Mouse (Mus musculus) left cerebral cortex, adult 18-20 months (tissue): ENCODE results near the gene Trim46. TPM values are rescaled to one million over a fixed set of nuclear protein-coding genes. Genes with fewer than 3 reads are reported as not detected.

Experiments used
- DNase-seq, 2 experiments: peaks; one replicate each; pipeline ENCODE4 v3.0.0; 2021 to 2022; ENCODE audit warnings: low spot score in 2 of 2, mixed read lengths in 1 of 2
- total RNA-seq, 2 experiments: library from RNA; stranded (reverse); gene quantifications; 2 replicates each; pipeline ENCODE4 v1.2.3; 2021

Trim46 gene
- total RNA-seq, 2 experiments from 2014 or later = 76.1 to 77.1 TPM

- DNase-seq = no peak
Observed at GRCm38 (mm10) chr3:89276061-89276460, 30.0 kb upstream of the Trim46 start.

- DNase-seq = no peak
Observed at GRCm38 (mm10) chr3:89271760-89272159, 25.7 kb upstream of the Trim46 start.

DNA sequence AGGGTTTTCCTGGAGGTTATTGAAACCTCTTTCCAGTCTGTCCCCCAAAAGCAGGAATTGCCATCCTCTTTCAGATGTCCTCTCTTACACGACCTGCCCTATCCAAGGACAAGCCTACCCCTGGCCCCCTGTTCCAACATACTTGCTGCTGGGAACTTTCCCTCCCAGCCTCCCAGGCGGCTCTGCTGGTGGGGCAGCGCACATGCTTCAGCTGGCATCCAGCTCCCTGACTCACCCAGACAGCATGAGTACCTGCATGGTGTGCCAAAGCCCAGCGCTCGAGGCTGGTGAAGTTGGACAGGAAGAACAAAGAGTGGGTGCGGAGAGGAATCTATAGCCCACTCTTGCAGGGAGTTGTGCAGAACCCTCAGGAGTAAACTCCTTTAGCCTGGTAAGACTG lies 24.8 kb upstream of the Trim46 start:
- DNase-seq = peak; percentile 75 to 77

DNA sequence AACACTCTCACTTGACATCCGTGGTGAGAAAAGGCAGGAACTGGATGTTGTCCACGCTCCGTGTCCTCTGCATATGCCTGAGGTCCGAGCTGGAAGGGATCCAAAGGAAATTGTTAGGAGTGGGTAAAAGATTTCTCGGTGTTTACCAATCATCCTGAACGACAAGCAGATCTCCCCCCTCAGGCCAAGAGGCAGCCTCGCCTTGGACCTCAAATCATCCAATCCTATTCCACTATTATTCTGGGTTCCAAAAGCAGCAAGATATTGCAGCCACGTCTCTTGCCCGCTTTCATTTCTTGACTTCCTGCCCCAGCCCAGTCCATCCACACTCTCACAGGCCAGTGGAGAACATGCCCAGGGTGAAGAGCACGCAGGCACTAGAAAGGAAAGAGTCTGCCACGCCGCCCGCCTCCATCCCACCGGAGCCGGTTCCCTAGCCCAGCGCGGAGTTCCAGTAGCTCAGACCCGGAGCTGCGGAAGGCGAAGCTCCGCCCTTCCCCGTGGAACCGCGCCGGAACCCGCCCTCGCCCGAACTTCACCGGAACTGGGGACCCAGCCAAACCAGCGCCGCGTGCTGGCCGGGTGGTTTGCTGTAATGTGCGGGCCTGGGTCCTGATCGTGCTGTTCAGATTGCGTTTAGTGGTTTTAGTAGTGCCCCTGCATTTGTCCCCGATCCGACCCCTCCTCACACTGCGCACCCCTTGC lies 24.1 kb upstream of the Trim46 start, which contains the start of gene Slc50a1:
Gene Slc50a1, minus strand, starts transcription at position 520 of the 705 bp plus-strand sequence.
- DNase-seq = peak; percentile 87 to 90

DNA sequence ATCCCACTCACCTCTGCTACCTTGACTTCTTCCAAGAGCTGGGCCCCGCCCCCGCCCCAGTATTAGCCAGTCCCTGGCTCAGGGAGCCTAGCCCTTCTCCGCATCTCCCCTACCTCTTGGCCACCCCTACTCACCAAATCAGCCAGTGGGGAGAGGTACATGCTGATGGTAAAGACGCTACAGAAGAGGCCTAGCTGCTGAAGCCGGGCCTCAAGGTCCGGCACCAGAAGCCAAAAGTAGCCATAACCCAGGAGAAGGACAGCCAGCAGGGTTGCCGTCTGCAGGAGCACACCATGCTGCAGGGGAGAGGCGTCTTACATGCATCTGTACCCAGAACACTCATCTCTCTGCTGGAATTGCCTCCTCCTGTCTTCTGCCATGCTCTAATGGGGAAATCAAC lies 22.8 kb upstream of the Trim46 start:
- DNase-seq = no peak

GRCm38 (mm10) chr3:89266439-89266893 lies 20.4 kb upstream of the Trim46 start:
- DNase-seq = peak; percentile 71 to 84

- no peak for DNase-seq
Observed at GRCm38 (mm10) chr3:89262417-89262816, 16.3 kb upstream of the Trim46 start.

GRCm38 (mm10) chr3:89260211-89260610 lies 14.1 kb upstream of the Trim46 start:
- no peak for DNase-seq

DNA sequence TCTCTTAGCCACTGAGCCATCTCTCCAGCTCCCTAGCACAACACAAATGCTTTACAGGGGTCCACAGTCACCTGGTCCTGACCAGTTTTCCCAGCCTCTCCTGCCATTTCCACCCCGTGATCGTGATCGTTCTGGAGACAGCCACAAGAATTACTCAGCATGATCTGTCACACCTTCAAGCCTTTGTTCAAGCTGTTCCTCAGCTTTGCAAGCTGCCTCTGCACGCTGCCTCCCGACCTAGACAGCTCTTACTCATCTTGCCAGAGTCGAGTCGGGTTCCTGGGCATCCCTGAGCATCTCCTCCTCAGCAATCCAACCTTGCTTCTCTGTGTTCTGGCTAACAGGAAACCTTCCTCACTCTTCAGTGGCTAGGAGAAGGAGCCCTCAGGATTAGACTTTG lies 13.0 kb upstream of the Trim46 start, which contains the start of gene Dpm3:
Gene Dpm3, plus strand, starts transcription at position 283 of the 400 bp plus-strand sequence.
- no peak for DNase-seq

DNA sequence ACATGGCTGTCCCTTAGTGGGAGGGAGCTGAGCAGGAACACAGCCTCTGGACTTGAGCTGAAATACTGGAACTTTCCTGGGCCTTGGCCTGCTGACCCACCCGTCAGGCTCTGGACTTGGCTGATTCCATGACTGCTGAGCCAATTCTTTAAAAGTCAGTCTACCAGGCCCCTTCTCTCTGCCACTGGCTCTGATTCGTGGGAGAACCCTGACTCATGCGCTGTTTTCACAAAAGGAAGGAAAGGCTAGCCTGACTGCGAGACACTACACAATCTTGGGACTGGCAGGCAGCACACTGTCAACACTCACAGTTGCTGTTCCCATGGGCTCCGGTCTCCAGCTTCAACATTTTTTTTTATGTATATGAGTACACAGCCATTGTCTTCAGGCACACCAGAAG lies 10.1 kb upstream of the Trim46 start:
- no peak for DNase-seq

DNA sequence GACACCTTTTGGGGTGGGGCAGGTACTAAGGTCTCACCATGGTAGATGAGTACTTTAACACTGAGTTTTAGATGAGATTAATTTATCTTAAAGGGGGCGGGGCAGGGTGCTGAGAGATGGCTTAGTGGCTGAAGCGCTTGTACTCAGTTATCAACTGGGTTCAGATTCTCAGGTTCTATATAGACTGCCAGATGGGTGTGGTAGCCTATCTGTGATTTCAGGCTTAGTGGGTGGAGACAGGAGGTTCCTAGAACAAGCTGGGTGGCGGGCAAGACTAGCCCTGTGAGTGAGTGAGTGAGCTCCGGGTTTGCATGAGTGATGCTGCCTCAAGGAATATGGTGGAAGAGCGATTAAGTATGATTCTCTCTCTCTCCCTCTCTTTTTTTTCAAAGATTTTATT lies 8.9 kb upstream of the Trim46 start:
- DNase-seq = no peak

- no peak for DNase-seq
Observed at GRCm38 (mm10) chr3:89251365-89251895, 5.3 kb upstream of the Trim46 start.

- no peak for DNase-seq
Observed at GRCm38 (mm10) chr3:89250435-89251040, 4.4 kb upstream of the Trim46 start.

- no peak for DNase-seq
Observed at GRCm38 (mm10) chr3:89247466-89247865, 1.4 kb upstream of the Trim46 start.

DNA sequence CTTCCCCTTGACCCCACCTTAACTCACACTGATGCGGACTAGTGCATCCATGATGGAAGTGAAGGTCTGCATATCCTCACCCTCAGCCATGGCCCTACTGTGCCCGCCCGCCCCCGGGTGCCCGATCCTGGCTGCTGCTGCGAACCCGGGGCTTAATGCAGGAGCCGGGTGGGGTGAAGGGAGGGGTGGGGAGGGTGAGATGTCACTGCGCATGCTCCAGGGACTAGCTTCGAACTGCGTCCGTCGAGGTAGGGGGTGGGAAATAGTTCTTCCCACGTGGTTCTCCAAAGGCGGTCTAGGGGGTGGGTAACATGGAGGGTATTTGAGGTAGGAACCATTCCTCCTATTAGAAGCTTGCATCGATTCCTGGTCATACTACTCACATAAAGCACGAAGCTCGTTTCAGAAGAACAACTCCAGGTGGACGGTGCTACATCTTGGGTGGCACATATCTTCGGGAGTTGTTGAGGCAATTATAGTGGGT lies 379 bp downstream of the Trim46 start, which contains the start of gene Krtcap2:
Gene Krtcap2, plus strand, starts transcription at position 279 of the 484 bp plus-strand sequence.
- DNase-seq = peak; percentile 63 to 74

GRCm38 (mm10) chr3:89244982-89245687 lies 974 bp downstream of the Trim46 start:
- DNase-seq = peak; percentile 66 to 73

DNA sequence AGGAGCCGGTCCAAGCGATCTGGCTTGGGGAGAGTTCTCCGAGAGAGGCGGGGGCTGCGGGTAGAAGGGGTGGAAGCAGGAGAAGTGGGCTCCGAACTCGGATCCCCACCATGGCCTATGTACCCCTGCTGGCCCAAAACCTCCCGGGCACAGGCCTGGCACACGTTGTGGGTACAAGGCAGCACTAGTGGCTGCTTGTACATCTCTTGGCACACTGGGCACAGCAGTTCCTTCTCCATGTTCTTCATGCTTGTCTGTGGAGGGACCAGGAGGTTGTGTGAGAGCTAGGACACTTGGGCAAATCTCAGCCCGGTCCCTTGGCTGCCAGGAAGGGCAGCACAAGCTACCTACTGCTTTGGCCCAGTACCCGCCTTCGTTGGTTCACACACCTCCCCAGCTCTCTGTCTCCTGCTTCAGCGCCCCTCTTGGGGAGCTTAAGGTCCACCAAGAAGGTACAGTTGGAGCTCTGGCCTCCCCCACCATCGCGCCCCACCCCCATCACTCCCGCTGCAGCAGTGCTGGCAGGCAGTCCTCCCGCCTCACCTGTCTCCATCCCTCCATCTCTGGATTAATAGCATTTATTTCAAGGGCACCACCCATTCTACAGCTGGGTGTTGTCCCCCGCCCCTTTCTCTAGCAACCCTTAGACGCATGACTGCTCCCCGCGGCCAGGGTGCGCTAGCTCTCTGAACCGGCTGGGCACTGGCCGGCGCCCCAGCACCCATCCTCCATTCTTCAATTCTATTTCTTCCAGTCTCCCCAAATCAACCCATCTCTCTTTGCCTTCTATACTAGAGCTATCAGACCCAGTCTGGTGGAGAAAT lies 1.7 kb downstream of the Trim46 start:
- peak in 1 of 2 experiments; percentile 52 for DNase-seq

GRCm38 (mm10) chr3:89243609-89244008 lies 2.5 kb downstream of the Trim46 start:
- DNase-seq = no peak

GRCm38 (mm10) chr3:89242331-89242895 lies 3.7 kb downstream of the Trim46 start:
- DNase-seq = peak in 1 of 2 experiments; percentile 70

DNA sequence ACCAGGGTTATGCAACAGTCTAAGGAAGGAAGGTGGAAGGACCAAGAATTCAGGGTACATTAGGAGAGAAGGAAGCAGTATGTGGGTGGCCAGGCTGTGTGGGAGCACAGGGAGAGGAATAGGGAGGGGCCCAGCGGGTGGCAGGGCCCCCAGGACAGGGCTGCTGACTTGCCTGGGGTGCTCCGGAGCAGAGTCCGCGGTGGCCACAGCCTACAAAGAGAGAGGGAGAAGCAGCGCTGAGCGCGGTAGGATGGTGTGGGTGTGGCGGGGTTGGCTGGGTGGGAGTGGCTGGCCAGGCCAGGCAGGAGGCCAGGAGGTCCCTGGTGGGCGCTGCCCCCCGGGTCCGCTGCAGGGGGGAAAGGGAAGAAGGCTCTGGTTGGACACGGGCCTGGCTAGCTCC lies 7.6 kb downstream of the Trim46 start:
- no peak for DNase-seq
